Mouse (Mus musculus) skeletal muscle tissue, adult 2 months (tissue): ENCODE measurements around the gene Foxn3.

Experiments used
- DNase-seq: peaks from one replicate; pipeline ENCODE4 v3.0.0-alpha.2; 2012; ENCODE audit warnings: low read depth, low spot score

Gene Foxn3

GRCm38 (mm10) chr12:99390429-99390828 is 173.0 kb downstream of the Foxn3 start:
- DNase-seq = no peak

- no peak for DNase-seq
Measured at GRCm38 (mm10) chr12:99389244-99389643, 174.1 kb downstream of the Foxn3 start.

- no peak for DNase-seq
Measured at GRCm38 (mm10) chr12:99385897-99386834, 177.2 kb downstream of the Foxn3 start.

DNA sequence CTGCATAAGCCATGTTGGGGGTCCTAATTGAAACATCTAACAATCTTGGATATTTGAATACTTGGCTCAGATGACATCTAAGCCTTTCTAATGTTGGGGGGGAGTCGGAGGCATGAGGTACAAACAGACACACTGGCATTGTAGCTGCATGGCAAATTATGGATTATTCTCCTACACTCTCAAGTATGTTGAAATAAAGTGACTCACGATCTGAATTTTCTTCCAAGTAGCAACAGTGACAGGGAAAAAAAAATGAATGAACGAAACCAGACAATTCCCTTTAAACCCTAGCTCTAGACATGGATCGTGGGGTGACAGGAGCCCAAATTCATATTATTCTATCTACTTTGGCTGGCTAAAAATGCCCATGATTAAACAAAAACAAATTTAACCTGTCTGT is 178.3 kb downstream of the Foxn3 start:
- DNase-seq = no peak

GRCm38 (mm10) chr12:99381317-99381716 is 182.1 kb downstream of the Foxn3 start:
- DNase-seq = no peak

GRCm38 (mm10) chr12:99380855-99381262 is 182.5 kb downstream of the Foxn3 start:
- no peak for DNase-seq

- no peak for DNase-seq
Measured at GRCm38 (mm10) chr12:99380124-99380523, 183.3 kb downstream of the Foxn3 start.

GRCm38 (mm10) chr12:99378284-99378683 is 185.1 kb downstream of the Foxn3 start:
- peak; percentile 76 for DNase-seq

GRCm38 (mm10) chr12:99377705-99378104 is 185.7 kb downstream of the Foxn3 start:
- DNase-seq = no peak

GRCm38 (mm10) chr12:99377069-99377468 is 186.3 kb downstream of the Foxn3 start:
- peak; percentile 71 for DNase-seq

GRCm38 (mm10) chr12:99375878-99376454 is 187.4 kb downstream of the Foxn3 start:
- DNase-seq = no peak

GRCm38 (mm10) chr12:99375426-99375825 is 188.0 kb downstream of the Foxn3 start:
- DNase-seq = peak; percentile 57

GRCm38 (mm10) chr12:99374099-99374600 is 189.2 kb downstream of the Foxn3 start:
- DNase-seq = peak; percentile 91

DNA sequence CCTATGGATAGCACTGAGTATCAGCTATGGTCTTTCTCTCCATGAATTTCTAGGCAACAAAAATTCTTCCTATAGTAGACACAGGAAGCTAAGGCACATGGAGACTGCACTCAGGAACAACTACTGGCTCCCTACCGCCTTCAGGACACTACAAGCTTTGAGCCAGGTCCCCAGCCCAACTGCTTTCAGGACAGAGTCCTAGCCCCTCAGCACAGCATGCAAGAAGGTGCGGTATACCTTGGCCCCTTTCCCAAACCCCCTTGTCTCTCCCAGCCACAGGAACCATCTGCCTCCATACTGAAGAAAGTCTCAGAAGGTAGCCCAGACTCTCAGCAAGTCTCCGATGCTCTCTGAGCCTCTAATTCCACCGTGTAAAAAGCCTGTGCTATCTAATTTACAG is 189.8 kb downstream of the Foxn3 start:
- no peak for DNase-seq

- no peak for DNase-seq
Measured at GRCm38 (mm10) chr12:99371500-99371899, 191.9 kb downstream of the Foxn3 start.

DNA sequence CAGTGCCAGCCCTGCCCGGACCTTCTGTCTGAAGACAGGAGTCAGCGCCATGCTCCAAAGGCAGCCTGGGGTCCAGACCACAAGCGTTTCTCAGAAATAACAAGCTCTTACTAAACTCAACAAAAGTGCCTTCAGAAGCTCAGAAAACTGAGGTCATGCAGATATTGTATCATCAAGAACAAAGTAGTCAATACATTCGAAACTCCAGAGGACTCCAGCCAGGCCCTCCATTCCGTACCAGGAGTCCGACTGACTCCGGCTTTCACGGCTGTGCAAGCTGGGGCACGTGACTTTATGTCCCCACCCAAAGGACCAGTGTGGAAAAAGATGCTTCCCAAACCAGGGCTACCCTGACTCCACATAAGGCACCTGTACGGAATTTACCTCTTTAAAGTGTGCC is 195.1 kb downstream of the Foxn3 start:
- no peak for DNase-seq

GRCm38 (mm10) chr12:99365999-99366398 is 197.4 kb downstream of the Foxn3 start:
- DNase-seq = no peak

DNA sequence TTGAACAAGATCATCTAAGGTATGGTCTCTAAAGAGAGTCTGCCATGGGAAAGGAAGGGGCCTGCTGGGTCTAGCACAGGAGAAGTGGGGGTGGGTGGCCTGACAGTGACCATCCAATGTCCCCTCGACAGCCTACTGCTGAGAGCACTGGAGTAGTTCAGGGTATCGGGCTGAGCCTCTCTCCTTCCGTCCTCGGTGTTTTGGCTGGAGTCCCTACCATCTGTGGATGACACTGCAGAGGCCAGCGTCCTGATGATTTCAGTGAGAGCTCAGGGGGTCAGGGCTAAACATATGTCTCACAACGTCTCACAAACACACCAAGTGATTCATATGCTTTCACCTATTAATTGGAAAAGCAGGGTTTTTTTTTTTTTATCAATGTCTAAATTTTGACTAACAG is 199.2 kb downstream of the Foxn3 start:
- DNase-seq = no peak

GRCm38 (mm10) chr12:99363024-99363423 is 200.4 kb downstream of the Foxn3 start:
- no peak for DNase-seq

GRCm38 (mm10) chr12:99361752-99362132 is 201.6 kb downstream of the Foxn3 start:
- DNase-seq = no peak

- DNase-seq = no peak
Measured at GRCm38 (mm10) chr12:99360958-99361751, 202.2 kb downstream of the Foxn3 start.

DNA sequence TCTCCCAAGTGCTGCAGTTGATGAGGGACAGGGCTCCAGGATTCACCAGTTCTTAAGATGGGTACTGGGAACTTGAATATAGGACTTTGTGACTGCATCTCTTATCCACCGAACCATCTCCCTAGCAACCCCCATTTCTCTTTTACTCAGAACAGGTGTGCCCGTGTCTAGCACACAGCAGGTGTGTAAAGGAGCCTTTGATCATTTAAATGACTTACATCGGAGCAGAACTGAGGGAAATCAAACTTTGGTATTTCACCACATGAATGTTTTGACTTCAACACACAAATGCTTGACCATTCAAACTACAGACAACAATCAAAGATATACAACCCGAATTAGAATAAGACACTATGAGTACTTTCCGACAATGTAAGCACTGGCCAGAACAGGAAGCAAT is 204.7 kb downstream of the Foxn3 start:
- DNase-seq = no peak
